Mouse (Mus musculus) intestine, postnatal 0 days (tissue): ENCODE measurements at regions not wholly inside any gene's neighbourhood (a gene's known extent, or its start where the extent isn't known, plus 50 kb on each side); places are given as distances from the start of the nearest gene placed in this dataset.

ENCODE experiments used
- ATAC-seq: fragments of 200-750 bp; cut with Nextera tagmentation; 2 replicates; pipeline ENCODE4 v1.8.0; 2017; ENCODE audit warnings: mild to moderate bottlenecking, moderate TSS enrichment, moderate library complexity
- H3K27ac ChIP-seq: fragments of 300-500 bp; sonication (generic); 2 replicates; pipeline ENCODE4 v1.5.1; 2014; ENCODE audit warnings: mild to moderate bottlenecking, low read depth, low read length, moderate library complexity
- H3K27me3 ChIP-seq: fragments of 300-500 bp; sonication (generic); replicated peaks from 2 replicates; pipeline ENCODE4 v1.6.1; 2014; ENCODE audit warnings: low read length, mixed read lengths; ENCODE audit not compliant: control insufficient read depth, insufficient read depth
- H3K36me3 ChIP-seq: fragments of 300-500 bp; sonication (generic); 2 replicates; pipeline ENCODE4 v1.6.1; 2014; ENCODE audit warnings: mild to moderate bottlenecking, moderate library complexity; ENCODE audit not compliant: control insufficient read depth, insufficient read depth
- H3K4me1 ChIP-seq: fragments of 300-500 bp; sonication (generic); replicated peaks from 2 replicates; pipeline ENCODE4 v1.6.1; 2014; ENCODE audit warnings: antibody characterized with exemption, low read length, mixed read lengths; ENCODE audit not compliant: control insufficient read depth, insufficient read depth
- H3K4me2 ChIP-seq: fragments of 300-500 bp; sonication (generic); replicated peaks from 2 replicates; pipeline ENCODE4 v1.6.1; 2014; ENCODE audit warnings: low read depth, mild to moderate bottlenecking, moderate library complexity
- H3K4me3 ChIP-seq: fragments of 300-500 bp; sonication (generic); 2 replicates; pipeline ENCODE4 v1.5.1; 2014; ENCODE audit warnings: low read depth, low read length
- H3K9ac ChIP-seq: fragments of 300-500 bp; sonication (generic); 2 replicates; pipeline ENCODE4 v1.6.1; 2014; ENCODE audit warnings: mild to moderate bottlenecking, low read depth, low read length
- H3K9me3 ChIP-seq: fragments of 300-500 bp; sonication (generic); 2 replicates; pipeline ENCODE4 v1.6.1; 2016; ENCODE audit warnings: mixed run types; ENCODE audit not compliant: control insufficient read depth
- CTCF ChIP-seq: sonication (generic); IDR thresholded peaks from 2 replicates; pipeline ENCODE4 v1.5.1; 2016; ENCODE audit warnings: low read depth, mild to moderate bottlenecking, control low read depth, antibody characterized with exemption, moderate library complexity
- WGBS: fragments of 180-500 bp; shearing (Covaris S2); extraction: QIAGEN DNeasy Blood & Tissue Kit; methylation state at CpG from one replicate; pipeline ENCODE4 v1.1.7; 2014; 5-methylcytosine and 5-hydroxymethylcytosine counted together

DNA sequence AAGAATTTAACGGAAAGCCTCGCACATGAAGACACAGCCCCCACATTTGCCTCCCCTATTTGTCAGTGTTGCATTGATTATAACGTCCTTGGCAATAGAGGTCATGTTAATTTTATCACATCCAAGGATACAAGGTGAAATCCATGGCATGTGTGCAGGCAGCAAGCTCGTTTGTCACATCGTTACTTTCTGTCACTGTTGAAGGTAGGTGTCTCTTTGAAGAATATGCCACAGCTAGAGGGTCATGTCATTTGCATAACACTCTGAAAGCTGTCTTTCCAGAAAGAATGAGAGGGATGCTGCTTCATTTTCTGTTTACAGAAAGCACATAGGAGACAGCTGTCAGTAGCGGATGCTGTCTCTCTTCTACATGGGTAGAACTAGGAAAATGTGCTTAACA, 235.1 kb upstream of the 4921530L21Rik start:
- Histone ChIP-seq H3K4me3 (no peak overlapping the region), H3K27me3 (no peaks in the 10 kb centered on the region), H3K27ac (no peak overlapping the region), H3K9ac (no peak overlapping the region), H3K4me1 (no peaks in the 10 kb centered on the region), H3K9me3 (no peaks in the 10 kb centered on the region), H3K4me2 (no peak overlapping the region), H3K36me3 (no peaks in the 10 kb centered on the region)
- WGBS: 49% methylated on average over 6 of the region's 6 CpGs
- no peak for TF ChIP-seq CTCF
- ATAC-seq: no peak

DNA sequence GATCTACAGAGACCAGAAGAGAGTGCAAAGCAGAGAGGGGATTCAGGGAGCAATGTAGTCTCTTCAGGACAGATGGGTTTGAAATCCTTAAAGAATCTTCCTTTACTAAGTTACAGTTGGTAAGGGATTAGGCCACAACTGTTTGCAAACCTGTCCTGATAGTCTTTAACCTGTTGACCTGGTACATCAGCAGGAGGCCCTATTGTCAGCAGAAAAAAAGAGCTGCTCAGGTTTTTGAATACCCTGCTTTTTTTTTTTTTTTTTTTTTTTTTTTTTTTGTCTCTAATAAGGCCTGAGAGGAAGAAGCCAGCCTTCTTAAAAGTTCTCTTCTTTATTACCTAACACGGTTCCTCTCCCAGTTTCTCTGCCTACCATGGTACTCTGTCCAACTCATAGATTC, 221.5 kb upstream of the 4921530L21Rik start:
- Histone ChIP-seq H3K4me1 (no peaks in the 10 kb centered on the region), H3K27ac (no peak overlapping the region), H3K9me3 (no peaks in the 10 kb centered on the region), H3K27me3 (no peaks in the 10 kb centered on the region), H3K36me3 (no peaks in the 10 kb centered on the region), H3K4me2 (no peak overlapping the region), H3K9ac (no peak overlapping the region), H3K4me3 (no peak overlapping the region)
- TF ChIP-seq CTCF: no peak
- WGBS: 52% methylated on average over 1 of the region's 1 CpGs
- no peak for ATAC-seq

DNA sequence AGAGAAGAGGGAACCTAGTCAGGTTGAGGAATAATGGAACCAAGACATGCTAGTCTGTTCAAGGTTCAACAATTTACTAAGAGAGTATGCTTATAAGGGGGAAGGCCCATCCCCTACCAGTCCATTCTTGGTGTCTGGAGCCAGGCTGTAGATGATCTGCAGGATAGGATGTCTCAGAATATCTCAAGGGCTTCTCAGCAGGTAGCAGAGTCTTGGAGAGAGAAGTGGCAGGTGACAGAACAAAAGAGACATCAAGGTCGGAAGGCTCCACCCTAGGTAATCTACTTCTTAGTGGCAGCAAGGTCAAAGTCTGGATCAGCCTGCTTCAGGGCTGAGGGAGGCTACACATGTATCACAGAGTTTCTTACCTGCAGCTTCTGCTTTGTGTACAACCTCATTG, 220.2 kb upstream of the 4921530L21Rik start:
- Histone ChIP-seq H3K4me2 (no peak overlapping the region), H3K36me3 (no peaks in the 10 kb centered on the region), H3K9ac (no peak overlapping the region), H3K4me3 (no peak overlapping the region), H3K27me3 (no peaks in the 10 kb centered on the region), H3K4me1 (no peaks in the 10 kb centered on the region), H3K27ac (no peak overlapping the region), H3K9me3 (no peaks in the 10 kb centered on the region)
- no peak for TF ChIP-seq CTCF
- no peak for ATAC-seq
- WGBS: 50% methylated on average over 1 of the region's 1 CpGs

GRCm38 (mm10) chr14:95661416-95661815, 219.6 kb upstream of the 4921530L21Rik start:
- H3K4me3 ChIP-seq: no peak overlapping the region
- no peak for ATAC-seq
- H3K4me1 ChIP-seq: no peaks in the 10 kb centered on the region
- TF ChIP-seq CTCF: no peak
- H3K27me3 ChIP-seq: no peaks in the 10 kb centered on the region
- no peak overlapping the region for H3K4me2 ChIP-seq
- no peaks in the 10 kb centered on the region for H3K36me3 ChIP-seq
- H3K9me3 ChIP-seq: no peaks in the 10 kb centered on the region
- 96% methylated on average over 3 of the region's 3 CpGs for WGBS
- no peak overlapping the region for H3K27ac ChIP-seq
- H3K9ac ChIP-seq: no peak overlapping the region

GRCm38 (mm10) chr14:95687448-95687847, 193.6 kb upstream of the 4921530L21Rik start:
- 58% methylated on average over 1 of the region's 1 CpGs for WGBS
- Histone ChIP-seq H3K9ac (no peak overlapping the region), H3K27ac (no peak overlapping the region), H3K4me3 (no peak overlapping the region), H3K36me3 (no peaks in the 10 kb centered on the region), H3K4me2 (no peak overlapping the region), H3K9me3 (no peaks in the 10 kb centered on the region), H3K27me3 (no peaks in the 10 kb centered on the region), H3K4me1 (no peaks in the 10 kb centered on the region)
- no peak for TF ChIP-seq CTCF
- ATAC-seq: no peak

GRCm38 (mm10) chr14:95688611-95689010, 192.4 kb upstream of the 4921530L21Rik start:
- no peaks in the 10 kb centered on the region for H3K9me3 ChIP-seq
- no peak overlapping the region for H3K27ac ChIP-seq
- H3K27me3 ChIP-seq: no peaks in the 10 kb centered on the region
- H3K4me2 ChIP-seq: no peak overlapping the region
- H3K36me3 ChIP-seq: no peaks in the 10 kb centered on the region
- no peak overlapping the region for H3K9ac ChIP-seq
- no peaks in the 10 kb centered on the region for H3K4me1 ChIP-seq
- no peak for ATAC-seq
- no peak overlapping the region for H3K4me3 ChIP-seq
- TF ChIP-seq CTCF: no peak

GRCm38 (mm10) chr14:95726082-95726481, 155.0 kb upstream of the 4921530L21Rik start:
- Histone ChIP-seq H3K9me3 (no peaks in the 10 kb centered on the region), H3K4me1 (no peaks in the 10 kb centered on the region), H3K27ac (no peak overlapping the region), H3K4me3 (no peak overlapping the region), H3K36me3 (no peaks in the 10 kb centered on the region), H3K27me3 (no peaks in the 10 kb centered on the region), H3K9ac (no peak overlapping the region), H3K4me2 (no peak overlapping the region)
- TF ChIP-seq CTCF: no peak
- no peak for ATAC-seq
